Mouse (Mus musculus): ENCODE data around the gene Bpifb4. TPM values are rescaled to one million over a fixed set of nuclear protein-coding genes. Genes with fewer than 3 reads are reported as not detected.

The Bpifb4 gene
- total RNA-seq, 2 experiments from 2014 or later, result not detected

DNA sequence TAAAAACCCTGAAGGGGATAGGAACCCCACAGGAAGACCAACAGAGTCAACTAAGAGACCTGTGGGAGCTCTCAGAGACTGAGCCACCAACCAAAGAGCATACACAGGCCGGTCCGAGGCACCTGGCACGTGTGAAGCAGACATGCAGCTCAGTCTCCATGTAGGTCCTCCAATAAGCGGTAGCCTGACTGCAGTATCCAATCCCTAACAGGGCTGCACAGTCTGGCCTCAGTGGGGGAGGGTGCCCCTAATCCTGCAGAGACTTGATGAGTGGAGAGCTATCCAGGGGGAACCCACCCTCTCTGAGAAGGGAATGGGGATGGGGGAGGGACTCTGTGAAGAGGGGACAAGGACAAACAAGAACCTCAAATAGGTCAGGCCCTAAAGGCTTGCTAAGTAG, 67.7 kb downstream of the Bpifb4 start:
- DNase-seq, result no peak

DNA sequence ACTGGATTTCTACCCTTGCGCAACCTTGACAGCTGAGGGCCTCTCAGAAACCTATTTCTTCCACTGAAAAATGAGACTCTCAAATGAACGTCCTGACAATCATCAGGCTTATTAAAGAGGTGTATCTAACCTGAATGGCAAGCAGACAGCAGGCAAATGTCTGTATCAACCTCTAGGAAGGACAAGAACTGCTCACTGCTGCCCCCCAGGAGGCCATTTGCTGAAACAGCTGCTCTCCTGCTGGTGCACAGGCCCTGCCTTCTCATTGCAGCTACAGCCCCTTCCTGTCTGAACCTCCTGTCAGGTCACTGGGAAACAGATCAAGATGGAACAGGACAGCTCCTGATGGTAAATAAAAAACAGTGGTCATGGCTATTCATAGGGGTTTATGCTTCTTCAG, 68.3 kb downstream of the Bpifb4 start:
- DNase-seq, result no peak

DNA sequence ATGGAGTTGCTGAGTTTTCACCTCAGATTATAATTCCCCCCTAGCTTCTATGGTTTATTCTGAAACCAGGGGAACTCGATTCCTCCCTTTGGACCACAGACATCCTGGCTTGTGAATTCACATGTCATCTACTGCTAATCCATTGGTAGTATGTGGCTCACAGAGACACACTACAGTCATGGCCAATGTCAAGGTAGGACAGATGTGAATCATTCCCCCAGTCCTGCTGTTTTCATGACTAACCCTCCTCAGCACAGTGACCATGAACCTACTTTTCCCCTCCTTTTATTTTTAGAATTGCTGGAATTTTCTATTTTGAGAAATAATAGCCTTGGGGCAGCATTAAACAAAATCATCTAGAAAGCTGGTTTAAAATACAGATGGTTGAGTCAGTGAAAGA, 69.4 kb downstream of the Bpifb4 start:
- no peak for DNase-seq

DNA sequence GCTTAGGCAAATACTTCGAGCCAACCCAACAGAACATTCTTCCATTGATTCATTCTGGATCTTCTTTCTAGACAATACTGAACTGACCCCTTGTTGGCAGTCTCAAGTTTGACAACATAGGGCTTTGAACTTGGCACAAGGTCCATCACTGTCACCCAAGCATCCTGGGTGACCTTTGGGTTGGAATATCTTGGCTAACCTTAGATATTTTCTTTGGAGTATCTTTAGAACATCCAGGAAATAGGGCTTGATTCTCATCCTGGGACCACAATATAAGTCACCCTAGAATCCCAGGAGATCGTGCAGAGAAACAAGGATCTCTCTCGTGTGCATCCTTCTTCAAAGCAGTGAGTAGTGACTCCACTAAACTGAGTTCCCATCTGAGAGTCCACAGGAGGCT, 70.0 kb downstream of the Bpifb4 start, which contains the start of gene Bpifa2:
TSS of gene Bpifa2 (plus strand) at position 301 of the 400 bp plus-strand sequence.
- DNase-seq, result no peak

Other genes with a start within 250 kb of the Bpifb4 start
- gene Dnmt3c, start 241.6 kb upstream of the Bpifb4 start, total RNA-seq (2021), result not detected
- 10 to 100 TPM; 49.6 to 50.9 TPM for gene Mapre1, start 196.9 kb upstream of the Bpifb4 start, total RNA-seq (2021)
- gene Efcab8, start 158.3 kb upstream of the Bpifb4 start, total RNA-seq (2021), result not detected
- gene Sun5, start 67.1 kb upstream of the Bpifb4 start, total RNA-seq (2021), result not detected
- not detected for gene Bpifb2, start 63.2 kb upstream of the Bpifb4 start, total RNA-seq (2021)
- gene Bpifb6, start 37.8 kb upstream of the Bpifb4 start, total RNA-seq (2021), result not detected
- gene Bpifb3, start 20.0 kb upstream of the Bpifb4 start, total RNA-seq (2021), result not detected
- gene Bpifa6, start 36.7 kb downstream of the Bpifb4 start, total RNA-seq (2021), result not detected
- not detected for gene Bpifa2, start 70.1 kb downstream of the Bpifb4 start, total RNA-seq (2021)
- not detected for gene Bpifa3, start 192.1 kb downstream of the Bpifb4 start, total RNA-seq (2021)
- gene Bpifa1, start 204.7 kb downstream of the Bpifb4 start, total RNA-seq (2021), result 100 to 1,000 TPM in 1 of 2 experiments, under 1 TPM in 1; 0.72 to 404 TPM
- not detected for gene Bpifa5, start 224.4 kb downstream of the Bpifb4 start, total RNA-seq (2021)

Measured in heart, adult 18-20 months (tissue).